Mouse (Mus musculus) liver, postnatal 0 days (tissue): ENCODE data around the gene A630095N17Rik. TPM values are rescaled to one million over a fixed set of nuclear protein-coding genes. Genes with fewer than 3 reads are reported as not detected.

Experiments
- ATAC-seq: fragments of 200-750 bp; cut with Nextera tagmentation; 2 replicates; pipeline ENCODE4 v1.8.0; 2017; ENCODE audit warnings: mild to moderate bottlenecking, moderate library complexity
- DNase-seq: peaks from one replicate; pipeline ENCODE4 v3.0.0-alpha.2; 2016
- H3K27ac ChIP-seq: fragments of 300-500 bp; sonication (generic); 2 replicates; pipeline ENCODE4 v1.5.1; 2014; ENCODE audit warnings: antibody characterized with exemption, moderate library complexity, mild to moderate bottlenecking, low read depth
- H3K27me3 ChIP-seq: fragments of 300-500 bp; sonication (generic); 2 replicates; pipeline ENCODE4 v1.6.1; 2014; ENCODE audit warnings: low read length, control low read depth, mixed read lengths; ENCODE audit not compliant: insufficient read depth
- H3K36me3 ChIP-seq: fragments of 300-500 bp; sonication (generic); replicated peaks from 2 replicates; pipeline ENCODE4 v1.6.1; 2014; ENCODE audit warnings: mild to moderate bottlenecking, control low read depth, low read length, moderate library complexity, mixed read lengths; ENCODE audit not compliant: insufficient read depth
- H3K4me1 ChIP-seq: fragments of 300-500 bp; sonication (generic); 2 replicates; pipeline ENCODE4 v1.6.1; 2014; ENCODE audit warnings: antibody characterized with exemption, mild to moderate bottlenecking, control low read depth; ENCODE audit not compliant: insufficient read depth
- H3K4me2 ChIP-seq: fragments of 300-500 bp; sonication (generic); 2 replicates; pipeline ENCODE4 v1.6.1; 2014; ENCODE audit warnings: low read depth, mild to moderate bottlenecking, low read length, moderate library complexity, mixed read lengths
- H3K4me3 ChIP-seq: fragments of 300-500 bp; sonication (generic); 2 replicates; pipeline ENCODE4 v1.5.1; 2014; ENCODE audit warnings: low read depth, low read length
- H3K9ac ChIP-seq: fragments of 300-500 bp; sonication (generic); replicated peaks from 2 replicates; pipeline ENCODE4 v1.6.1; 2014; ENCODE audit warnings: mild to moderate bottlenecking, moderate library complexity
- H3K9me3 ChIP-seq: fragments of 300-500 bp; sonication (generic); 2 replicates; pipeline ENCODE4 v1.6.1; 2016; ENCODE audit warnings: mild to moderate bottlenecking, control low read depth, low read length, mixed read lengths
- CTCF ChIP-seq: sonication (generic); IDR thresholded peaks from 2 replicates; pipeline ENCODE4 v1.5.1; 2016; ENCODE audit warnings: antibody characterized with exemption, low read depth
- EP300 ChIP-seq: IDR thresholded peaks from 2 replicates; pipeline ENCODE4 v1.6.1; 2016; ENCODE audit warnings: antibody characterized with exemption, low read depth, mild to moderate bottlenecking
- WGBS: fragments of 180-500 bp; shearing (Covaris S2); extraction: QIAGEN DNeasy Blood & Tissue Kit; methylation state at CpG from one replicate; pipeline ENCODE4 v1.1.7; 2014; ENCODE audit not compliant: insufficient replicate concordance; 5-methylcytosine and 5-hydroxymethylcytosine counted together
- polyA plus RNA-seq: library from polyadenylated mRNA; unstranded; fragments of >200 nt; fragmentation: Nextera tagmentation; extraction: Ambion mirVana; gene quantifications from 2 replicates; pipeline ENCODE4 v1.2.1, GENCODE M21; 2015

Gene A630095N17Rik
- polyA plus RNA-seq, 1 experiment from 2014 or later: not detected

- no peaks in the 10 kb centered on the region for H3K36me3 ChIP-seq
- H3K4me1 ChIP-seq: peaks cover 11% of the 10 kb centered on the region
- TF ChIP-seq EP300 (no peak), CTCF (peak; percentile 98)
- no peaks in the 10 kb centered on the region for H3K9me3 ChIP-seq
- H3K27ac ChIP-seq: peak overlapping the region; percentile 34; the same call in 1 of the 2 replicates
- peak overlapping the region; percentile 69 for H3K4me2 ChIP-seq
- ATAC-seq (peak; percentile 77), DNase-seq (peak; percentile 89)
- peak overlapping the region; percentile 25; the same call in 1 of the 2 replicates for H3K4me3 ChIP-seq
- 5% methylated on average over 21 of the region's 22 CpGs for WGBS
- peak overlapping the region; percentile 5 for H3K9ac ChIP-seq
- no peaks in the 10 kb centered on the region for H3K27me3 ChIP-seq
Measured at GRCm38 (mm10) chr1:75251112-75251970, 19.4 kb upstream of the A630095N17Rik start.

- Histone ChIP-seq H3K27me3 (no peaks in the 10 kb centered on the region), H3K36me3 (no peaks in the 10 kb centered on the region), H3K4me3 (no peak overlapping the region), H3K9ac (no peak overlapping the region), H3K4me2 (no peak overlapping the region), H3K27ac (no peak overlapping the region), H3K4me1 (peaks cover 11% of the 10 kb centered on the region), H3K9me3 (no peaks in the 10 kb centered on the region)
- ATAC-seq: no peak
- DNase-seq: no peak
- WGBS: 91% methylated on average over 3 of the region's 3 CpGs
- TF ChIP-seq CTCF (no peak), EP300 (no peak)
Measured at GRCm38 (mm10) chr1:75250498-75250897, 18.6 kb upstream of the A630095N17Rik start.

GRCm38 (mm10) chr1:75248041-75248772, 16.3 kb upstream of the A630095N17Rik start:
- peaks cover 11% of the 10 kb centered on the region for H3K4me1 ChIP-seq
- H3K4me2 ChIP-seq: no peak overlapping the region
- TF ChIP-seq CTCF: no peak
- no peak for TF ChIP-seq EP300
- H3K27me3 ChIP-seq: no peaks in the 10 kb centered on the region
- no peak overlapping the region for H3K4me3 ChIP-seq
- 51% methylated on average over 9 of the region's 9 CpGs for WGBS
- no peak overlapping the region for H3K27ac ChIP-seq
- no peaks in the 10 kb centered on the region for H3K9me3 ChIP-seq
- DNase-seq (peak; percentile 20), ATAC-seq (no peak)
- H3K9ac ChIP-seq: no peak overlapping the region; the same call in 1 of the 2 replicates
- peaks cover 9% of the 10 kb centered on the region; the same call in 1 of the 2 replicates for H3K36me3 ChIP-seq

DNA sequence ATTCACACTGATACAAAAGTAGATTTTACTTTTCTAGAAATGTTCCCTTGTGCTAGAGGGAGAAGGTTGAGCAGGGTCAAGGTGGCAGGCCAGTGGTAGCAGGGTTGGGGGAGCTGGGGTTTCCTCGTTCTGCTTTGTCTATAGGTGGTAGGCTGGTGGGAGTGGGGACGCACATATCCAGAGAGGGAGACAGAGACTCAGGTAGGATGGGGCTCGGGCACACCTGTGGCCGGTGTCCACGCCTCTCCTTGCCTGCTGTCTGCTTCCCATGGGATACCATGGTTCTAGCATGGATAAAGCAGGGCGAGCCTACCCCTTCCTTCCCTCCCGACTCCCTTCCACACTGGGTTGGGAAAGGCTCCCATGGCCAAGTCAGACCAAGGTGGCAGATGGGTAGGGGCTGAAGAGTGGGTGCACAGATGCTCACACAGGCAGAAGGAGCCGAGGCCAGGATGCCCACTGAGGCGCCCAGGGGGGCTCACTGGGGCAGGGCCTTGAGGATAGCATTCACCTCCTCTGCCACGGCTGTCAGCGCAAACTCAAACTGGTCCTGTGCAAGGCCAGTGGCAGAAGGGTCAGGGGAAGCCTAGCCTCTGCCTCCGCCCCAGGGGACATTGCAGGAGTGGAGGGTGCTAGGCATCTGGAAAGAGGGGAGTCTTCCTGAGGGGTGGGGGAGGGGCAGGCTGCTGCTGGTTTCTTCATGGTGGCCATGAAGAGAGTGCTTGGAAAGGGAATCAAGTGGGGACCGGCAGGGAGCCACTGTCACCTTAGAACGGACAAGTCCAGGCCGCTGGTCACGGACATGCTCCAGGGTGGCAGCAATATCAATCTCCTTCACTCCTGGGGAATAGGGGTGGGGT, 15.4 kb upstream of the A630095N17Rik start:
- H3K4me3 ChIP-seq: no peak overlapping the region
- H3K36me3 ChIP-seq: peaks cover 12% of the 10 kb centered on the region
- H3K9ac ChIP-seq: no peak overlapping the region
- ATAC-seq (no peak), DNase-seq (no peak)
- H3K27me3 ChIP-seq: no peaks in the 10 kb centered on the region
- no peak overlapping the region for H3K4me2 ChIP-seq
- no peaks in the 10 kb centered on the region for H3K9me3 ChIP-seq
- 87% methylated on average over 16 of the region's 16 CpGs for WGBS
- peaks cover 11% of the 10 kb centered on the region for H3K4me1 ChIP-seq
- H3K27ac ChIP-seq: no peak overlapping the region
- TF ChIP-seq CTCF: no peak
- TF ChIP-seq EP300: no peak

DNA sequence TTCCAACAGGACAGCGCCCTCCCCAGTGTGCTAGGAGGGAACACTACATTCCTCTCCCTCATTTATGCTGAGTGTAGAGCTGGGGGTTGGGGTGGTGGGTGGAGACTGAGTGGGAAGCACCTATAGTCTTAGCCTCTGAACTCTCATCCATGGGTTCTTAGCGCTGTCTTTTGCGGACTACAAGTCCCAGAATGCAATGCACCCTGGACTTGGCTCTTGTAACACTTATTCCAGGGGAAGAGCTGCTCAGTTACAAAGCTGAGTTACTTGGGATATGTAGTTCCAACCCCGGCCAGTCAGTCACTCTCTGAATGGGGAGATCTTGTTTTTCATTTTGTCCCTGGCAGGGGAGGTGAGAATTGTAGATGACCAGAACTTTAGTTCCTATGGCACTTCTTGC, 12.9 kb upstream of the A630095N17Rik start:
- no peaks in the 10 kb centered on the region for H3K27me3 ChIP-seq
- TF ChIP-seq CTCF (no peak), EP300 (no peak)
- ATAC-seq (peak; percentile 79), DNase-seq (peak; percentile 56)
- WGBS: 38% methylated on average over 4 of the region's 4 CpGs
- no peak overlapping the region for H3K9ac ChIP-seq
- H3K36me3 ChIP-seq: peaks cover 27% of the 10 kb centered on the region
- no peak overlapping the region for H3K27ac ChIP-seq
- H3K4me2 ChIP-seq: no peak overlapping the region
- no peaks in the 10 kb centered on the region for H3K9me3 ChIP-seq
- peaks cover 5% of the 10 kb centered on the region for H3K4me1 ChIP-seq
- no peak overlapping the region for H3K4me3 ChIP-seq
